Mouse (Mus musculus) right cerebral cortex, postnatal 36 days (tissue): ENCODE measurements around the gene Olfr613.
"Not testable (repeated sequence)": the region's sequence is repeated elsewhere in the genome, so short reads cannot be mapped to it uniquely, and the experiment has no call there.

ENCODE experiments used
- DNase-seq, 2 experiments: peaks; one replicate each; pipeline ENCODE4 v3.0.0; 2022; ENCODE audit warnings: low spot score in 2 of 2, mixed read lengths in 1 of 2

Gene Olfr613

DNA sequence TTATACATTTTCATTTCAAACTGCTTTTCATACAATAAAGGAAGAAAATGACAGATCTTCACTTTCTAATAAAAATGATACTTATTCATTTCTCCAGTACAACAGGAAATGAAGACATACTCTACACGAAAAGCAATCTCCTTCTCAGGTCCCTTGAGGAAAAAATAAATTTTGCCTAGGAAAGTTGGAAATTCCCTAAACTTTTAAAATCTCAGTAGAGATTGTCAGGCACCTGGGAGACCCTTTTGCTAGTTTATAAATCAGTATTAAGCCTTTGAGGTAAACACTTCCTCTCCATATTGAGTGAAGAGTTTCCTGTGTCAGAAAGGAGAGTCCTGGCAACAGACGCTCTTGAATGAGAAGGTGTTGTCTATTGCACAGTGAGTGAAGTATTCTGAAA, at the start of gene Olfr613:
Olfr613 (plus strand) TSS at position 301 of the 400 bp plus-strand sequence.
- no peak for DNase-seq

- no peak for DNase-seq
Measured at GRCm38 (mm10) chr7:103512022-103512421, 35.9 kb upstream of the Olfr613 start, which contains the start of gene Olfr610. Gene Olfr610, minus strand, starts transcription at chr7:103512122.

GRCm38 (mm10) chr7:103520746-103521145, 27.1 kb upstream of the Olfr613 start, which contains the start of gene Olfr611:
Gene Olfr611, minus strand, starts transcription at chr7:103520846.
- DNase-seq, result not testable (repeated sequence)

DNA sequence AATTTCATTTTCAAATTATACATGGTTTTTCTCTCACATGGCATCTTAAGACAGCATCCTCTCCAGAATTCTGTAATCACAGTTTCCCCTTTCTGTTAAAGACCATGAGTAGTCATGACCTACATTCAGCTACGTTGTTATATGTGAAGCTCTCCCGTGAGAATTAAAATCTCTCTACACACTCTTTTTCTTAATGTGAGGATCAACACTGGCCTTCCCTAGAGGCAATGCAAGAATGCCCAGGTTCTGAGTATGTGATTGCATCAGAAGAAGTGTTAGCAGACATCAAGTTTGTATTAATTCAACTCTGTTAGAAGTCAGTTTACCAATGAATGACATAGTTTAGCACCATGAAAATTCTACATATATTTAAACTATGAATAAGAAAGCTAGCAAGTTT, 5.3 kb upstream of the Olfr613 start, which contains the start of gene Olfr612:
Olfr612 (minus strand) TSS at position 101 of the 400 bp plus-strand sequence.
- not testable (repeated sequence) for DNase-seq

GRCm38 (mm10) chr7:103555779-103556178, 7.9 kb downstream of the Olfr613 start, which contains the start of gene Olfr615:
Gene Olfr615, plus strand, starts transcription at chr7:103556079.
- DNase-seq, result no peak

GRCm38 (mm10) chr7:103569043-103569442, 21.2 kb downstream of the Olfr613 start, which contains the start of gene Olfr616:
Gene Olfr616, minus strand, starts transcription at chr7:103569143.
- no peak for DNase-seq

- no peak for DNase-seq
Measured at GRCm38 (mm10) chr7:103572761-103573160, 24.9 kb downstream of the Olfr613 start, which contains the start of gene Olfr617. Gene Olfr617, plus strand, starts transcription at chr7:103573061.

GRCm38 (mm10) chr7:103589803-103590202, 41.9 kb downstream of the Olfr613 start, which contains the start of gene Olfr618:
Gene Olfr618, plus strand, starts transcription at chr7:103590103.
- no peak for DNase-seq

GRCm38 (mm10) chr7:103600275-103600674, 52.4 kb downstream of the Olfr613 start, which contains the start of gene Olfr619:
Gene Olfr619, plus strand, starts transcription at chr7:103600575.
- DNase-seq, result no peak
